Mouse (Mus musculus) 3T3-L1 (cell line): ENCODE results near the gene Dclk3.

ENCODE experiments used
- DNase-seq: peaks from one replicate; pipeline ENCODE4 v3.0.0-alpha.2; 2015; ENCODE audit warnings: low read depth, low spot score

Dclk3 gene

GRCm38 (mm10) chr9:111438904-111439835, at the start of gene Dclk3:
TSS of gene Dclk3 (plus strand) at chr9:111439081.
- DNase-seq: no peak

DNA sequence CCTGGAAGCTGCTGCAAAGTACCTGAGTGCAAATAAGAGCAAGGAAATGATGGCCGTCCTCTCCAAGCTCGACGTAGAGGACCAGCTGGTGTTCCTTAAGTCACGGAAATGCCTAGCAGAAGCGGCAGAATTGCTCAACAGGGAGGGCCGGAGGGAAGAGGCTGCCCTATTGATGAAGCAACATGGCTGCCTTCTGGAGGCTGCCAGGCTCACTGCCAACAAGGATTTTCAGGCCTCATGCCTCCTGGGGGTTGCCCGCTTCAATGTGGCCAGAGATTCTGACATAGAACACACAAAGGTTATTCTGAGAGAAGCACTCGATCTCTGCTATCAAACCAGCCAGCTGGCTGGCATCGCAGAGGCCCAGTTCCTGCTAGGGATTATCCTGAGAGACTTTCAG, 48.9 kb upstream of the Dclk3 start:
- no peak for DNase-seq

GRCm38 (mm10) chr9:111391036-111391435, 47.8 kb upstream of the Dclk3 start:
- DNase-seq: no peak

- DNase-seq: no peak
Observed at GRCm38 (mm10) chr9:111391926-111392442, 46.9 kb upstream of the Dclk3 start.

DNA sequence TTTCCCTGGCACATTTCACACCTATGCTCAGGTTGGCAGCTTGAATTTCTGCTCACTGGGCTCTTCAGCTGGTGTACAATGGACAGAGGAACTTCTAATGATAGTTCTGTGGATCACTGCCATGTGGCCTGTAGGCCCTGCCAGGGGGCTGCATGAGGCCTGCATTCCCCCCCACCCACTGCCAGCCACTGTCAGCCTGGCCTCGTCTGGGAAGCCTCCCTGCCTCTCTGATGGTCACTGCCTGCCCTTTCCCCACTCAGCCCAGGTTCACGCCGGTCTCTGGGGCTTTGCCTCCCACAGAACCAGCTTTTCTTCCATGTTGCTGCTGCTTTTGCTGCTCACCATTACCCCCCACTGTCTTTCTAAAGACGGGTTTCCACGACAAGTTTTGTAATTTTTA, 43.6 kb upstream of the Dclk3 start:
- no peak for DNase-seq

DNA sequence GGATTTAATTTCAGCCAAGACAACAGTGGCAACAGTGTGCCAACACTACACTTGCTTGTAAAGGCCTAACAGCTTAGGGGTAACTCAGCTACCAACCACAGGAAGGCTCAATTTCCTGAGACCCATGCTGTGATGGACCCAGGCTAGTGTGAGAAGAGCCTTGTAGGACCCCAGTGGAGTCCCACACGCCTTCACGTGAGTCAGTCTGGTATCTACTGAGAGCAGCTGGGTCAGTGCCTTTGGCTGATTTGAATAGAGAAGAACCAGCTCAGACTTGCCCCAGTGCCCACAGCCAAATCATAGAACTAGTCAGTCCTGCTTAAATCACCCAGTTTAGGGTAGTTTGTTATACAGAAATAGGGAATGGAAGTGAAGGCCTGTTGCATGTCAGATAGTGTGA, 40.8 kb upstream of the Dclk3 start:
- DNase-seq: no peak

- DNase-seq: no peak
Observed at GRCm38 (mm10) chr9:111400089-111400488, 38.8 kb upstream of the Dclk3 start.

DNA sequence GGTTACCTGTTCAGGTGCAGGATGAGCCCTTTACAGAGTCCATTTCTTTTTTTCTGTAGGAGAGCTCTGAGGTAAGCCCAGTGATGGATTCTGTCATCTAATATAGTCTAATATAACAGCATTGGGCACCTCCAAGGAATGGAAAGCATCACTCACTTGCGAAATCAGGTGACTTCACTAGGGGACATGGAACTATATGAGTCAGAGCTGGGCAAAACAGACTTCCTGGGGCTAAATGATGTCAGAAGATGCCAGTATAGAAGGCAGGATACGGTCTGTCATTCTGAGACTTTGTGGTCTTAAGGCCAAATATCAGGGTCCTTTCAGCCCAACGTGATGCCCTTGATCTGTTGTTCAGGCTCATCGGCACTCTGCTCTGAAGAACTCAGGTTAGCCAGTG, 35.7 kb upstream of the Dclk3 start:
- DNase-seq: no peak

- no peak for DNase-seq
Observed at GRCm38 (mm10) chr9:111404346-111405079, 34.4 kb upstream of the Dclk3 start.

- DNase-seq: no peak
Observed at GRCm38 (mm10) chr9:111405080-111405428, 33.8 kb upstream of the Dclk3 start.

GRCm38 (mm10) chr9:111408012-111408411, 30.9 kb upstream of the Dclk3 start:
- DNase-seq: no peak

GRCm38 (mm10) chr9:111408427-111408826, 30.5 kb upstream of the Dclk3 start:
- DNase-seq: no peak

DNA sequence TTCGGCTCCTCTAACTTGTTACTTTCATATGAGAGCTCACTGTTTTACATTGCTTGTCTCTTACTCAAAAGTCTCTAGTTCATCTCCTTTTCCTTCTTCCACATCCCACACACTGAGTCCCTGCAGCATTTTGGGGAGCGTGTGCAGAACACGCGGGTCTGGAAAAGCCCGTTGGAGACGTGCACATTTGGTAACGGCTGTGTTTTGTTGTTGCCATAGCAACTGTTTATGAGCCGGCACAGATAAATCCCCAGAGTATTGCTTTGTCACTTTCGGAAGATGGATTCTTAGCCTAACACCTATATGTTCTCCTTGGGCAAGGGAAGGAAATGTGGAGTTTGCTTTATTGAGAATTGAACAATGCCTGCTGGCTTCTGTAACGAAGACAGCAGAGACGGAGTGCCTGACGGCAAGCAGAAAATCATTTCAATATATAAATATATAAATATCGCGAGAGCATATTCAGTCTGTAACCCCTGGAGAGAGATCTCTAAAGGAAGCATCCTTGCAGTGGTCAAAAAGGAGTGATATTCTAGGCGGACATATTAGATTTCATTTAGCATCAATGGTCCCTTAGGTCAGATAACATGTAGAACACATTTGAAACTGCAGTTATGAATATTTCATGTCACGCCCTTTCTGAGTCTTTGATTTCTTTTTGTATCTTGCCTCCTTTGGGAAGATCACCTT, 26.3 kb upstream of the Dclk3 start:
- no peak for DNase-seq

DNA sequence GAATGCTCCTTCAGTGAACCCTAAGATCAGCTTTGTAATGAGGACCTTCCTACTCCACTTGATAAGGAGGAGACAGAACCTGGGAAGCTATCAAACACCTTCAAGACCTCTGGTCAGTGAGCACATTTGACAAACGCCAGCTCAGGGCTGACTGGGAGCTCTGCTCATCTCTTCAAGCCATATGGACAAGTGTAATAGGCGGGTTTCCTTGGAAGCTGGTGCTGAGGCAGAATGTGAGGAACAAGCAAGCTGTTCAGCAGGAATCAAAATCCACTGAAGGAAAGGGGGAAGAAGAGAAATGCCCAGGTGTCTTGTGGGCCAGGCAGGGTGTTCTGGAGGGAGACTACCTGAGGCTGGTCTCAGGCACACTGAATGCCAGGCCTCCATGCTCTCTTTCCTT, 17.0 kb upstream of the Dclk3 start:
- no peak for DNase-seq

DNA sequence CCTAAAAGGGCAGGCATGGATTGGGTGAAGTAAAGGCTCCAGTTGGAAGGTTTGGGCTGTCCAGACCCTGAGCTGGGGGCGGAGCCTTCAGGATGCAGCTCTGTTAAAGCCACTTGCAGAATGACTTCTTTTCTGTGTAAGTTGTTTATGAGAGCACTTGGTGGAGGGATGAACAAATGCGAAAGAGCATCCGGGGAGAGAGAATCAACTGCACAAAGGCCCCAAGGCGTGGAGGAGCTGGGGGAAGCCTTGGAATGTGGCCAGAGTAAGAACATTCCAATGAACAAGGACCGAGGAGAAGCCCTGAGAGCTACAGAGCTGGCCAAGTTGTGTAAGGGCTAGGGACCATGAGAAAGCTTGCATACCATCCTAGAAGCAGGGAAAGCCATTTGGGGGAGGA, 16.3 kb upstream of the Dclk3 start:
- no peak for DNase-seq

- DNase-seq: no peak
Observed at GRCm38 (mm10) chr9:111425113-111425512, 13.8 kb upstream of the Dclk3 start.

DNA sequence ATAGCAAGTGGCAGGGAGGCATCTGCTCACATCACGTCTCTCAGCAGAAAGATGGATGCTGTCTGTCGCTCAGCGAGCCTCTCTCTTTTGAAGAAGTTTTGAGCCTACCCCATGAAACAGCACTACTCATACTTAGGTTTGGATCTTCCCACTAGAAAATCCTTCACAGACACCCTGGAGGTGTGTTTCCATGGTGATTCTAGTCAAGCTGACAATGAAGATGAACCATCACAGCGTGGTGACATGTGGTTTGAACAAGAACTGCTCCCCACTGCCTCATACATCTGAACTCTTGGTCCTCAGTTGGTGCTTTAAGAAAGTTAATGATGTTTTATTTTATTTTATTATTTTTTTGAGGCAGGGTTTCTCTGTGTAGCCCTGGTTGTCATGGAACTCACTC, 12.9 kb upstream of the Dclk3 start:
- no peak for DNase-seq

- no peak for DNase-seq
Observed at GRCm38 (mm10) chr9:111427891-111428555, 10.9 kb upstream of the Dclk3 start.

DNA sequence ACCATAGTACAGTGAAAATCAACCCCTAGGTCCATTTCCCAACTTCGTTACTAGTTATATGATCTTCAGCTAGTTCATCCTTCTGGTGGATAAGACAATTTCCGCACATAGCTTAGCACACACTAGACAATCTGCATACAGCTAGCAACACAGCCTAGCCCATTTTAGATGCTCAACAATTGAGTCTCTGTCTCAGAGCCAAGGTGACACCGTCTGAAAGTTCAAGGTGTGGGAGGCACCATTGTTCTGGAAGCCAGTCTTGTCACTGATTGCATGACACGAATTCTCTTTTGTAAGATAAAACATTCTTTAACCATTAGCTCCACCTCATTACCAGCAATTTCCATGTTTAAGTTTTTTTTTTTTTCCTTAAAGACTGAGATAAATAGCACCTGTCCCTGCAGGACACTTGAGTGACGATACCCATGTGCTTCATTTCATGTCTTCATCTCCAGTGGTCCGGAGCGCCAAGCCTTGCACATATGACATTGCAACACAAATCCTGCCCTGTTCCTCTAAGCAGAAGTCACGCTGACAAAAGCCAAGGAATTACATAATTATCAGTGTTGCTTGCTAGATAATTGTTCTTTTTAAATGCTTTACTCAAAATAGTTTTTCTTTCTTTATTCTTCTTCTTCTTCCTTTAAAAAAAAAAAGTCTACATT, 10.1 kb upstream of the Dclk3 start:
- no peak for DNase-seq

- no peak for DNase-seq
Observed at GRCm38 (mm10) chr9:111429363-111429750, 9.5 kb upstream of the Dclk3 start.

DNA sequence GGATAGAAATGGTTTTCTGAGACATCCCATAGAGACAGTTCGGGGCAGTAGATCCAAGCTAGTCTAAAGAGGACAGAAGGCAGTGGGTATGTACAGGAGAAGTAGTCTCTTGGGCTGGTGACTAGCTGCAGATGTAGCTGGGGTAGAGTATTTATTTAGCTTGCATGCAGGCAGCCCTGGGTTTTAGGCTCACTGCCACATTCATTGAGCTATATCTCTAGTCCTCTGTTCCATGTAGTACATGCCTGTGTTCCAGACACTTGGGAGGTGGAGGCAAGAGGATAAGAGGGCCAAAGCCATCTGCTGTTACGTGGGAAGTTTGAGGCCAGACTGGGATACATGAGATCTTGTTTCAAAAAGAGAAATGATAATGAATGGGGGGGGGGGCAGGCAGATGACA, 3.5 kb upstream of the Dclk3 start:
- DNase-seq: no peak
